Mouse (Mus musculus): ENCODE measurements around the gene Extl2. TPM values are rescaled to one million over a fixed set of nuclear protein-coding genes. Genes with fewer than 3 reads are reported as not detected.

Gene Extl2
- 1.7 TPM for polyA plus RNA-seq (2015; fragmentation: Illumina TruSeq; extraction: RNeasy Lipid Tissue Mini Kit (QIAGEN cat#74804); ENCODE audit: insufficient read depth, low read depth, low replicate concordance)

DNA sequence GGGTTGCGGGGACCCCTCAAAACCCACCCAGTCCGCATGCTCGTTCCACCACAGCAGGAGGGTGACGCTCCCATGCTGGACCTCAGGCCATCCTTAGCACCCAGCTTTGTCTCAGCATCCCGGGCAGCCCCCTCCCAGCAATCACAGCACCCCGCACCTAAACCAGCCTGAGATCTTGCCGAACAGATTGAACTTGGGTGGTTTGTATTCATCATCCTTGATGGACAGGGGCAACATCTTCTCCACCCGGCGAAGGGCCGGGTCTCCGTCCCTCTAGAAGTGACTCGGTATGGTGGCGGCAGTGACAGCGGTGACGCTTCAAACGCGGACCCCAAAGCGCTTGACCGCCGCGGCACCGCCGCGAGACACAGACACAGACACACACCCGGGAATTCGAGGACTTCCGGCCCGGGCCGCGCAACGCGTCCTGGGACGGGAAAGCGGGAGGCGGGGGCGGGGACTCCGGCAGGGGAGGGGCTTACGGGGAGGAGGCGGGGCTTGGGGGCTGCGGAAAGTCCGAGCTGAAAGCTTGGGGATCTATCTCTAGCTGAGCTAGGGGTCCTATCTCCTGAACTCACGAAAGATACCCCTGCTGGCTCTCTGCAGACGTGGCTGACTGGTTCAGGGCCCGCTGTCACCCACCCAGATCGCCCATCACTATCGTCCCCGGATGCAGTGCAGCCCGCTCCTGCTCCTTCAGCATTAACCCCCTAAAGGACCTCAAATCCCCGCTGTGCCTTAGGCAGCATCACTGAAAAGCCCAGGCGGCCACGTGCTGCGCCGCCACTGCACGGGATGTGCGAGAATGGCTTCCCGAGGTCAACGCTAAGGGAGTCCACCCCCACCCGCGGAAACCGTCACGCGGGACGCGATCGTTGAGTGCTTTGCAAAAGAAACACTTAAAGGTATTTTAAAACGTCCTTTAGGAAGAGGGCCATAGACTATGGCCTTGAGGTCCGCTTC lies at the start of gene Extl2, which contains the start of gene Slc30a7:
TSS of gene Extl2 (plus strand) at position 485 of the 963 bp plus-strand sequence.
TSS of gene Slc30a7 (minus strand) at position 429 of the 963 bp plus-strand sequence.

Other genes with a start within 250 kb of the Extl2 start
- 3.3 TPM for gene Dph5, start 119.6 kb upstream of the Extl2 start, polyA plus RNA-seq (2015; fragmentation: Illumina TruSeq; extraction: RNeasy Lipid Tissue Mini Kit (QIAGEN cat#74804); ENCODE audit: insufficient read depth, low read depth, low replicate concordance)
- 14.8 TPM for gene Slc30a7, start 56 bp upstream of the Extl2 start, polyA plus RNA-seq (2015; fragmentation: Illumina TruSeq; extraction: RNeasy Lipid Tissue Mini Kit (QIAGEN cat#74804); ENCODE audit: insufficient read depth, low read depth, low replicate concordance)
- 3.6 TPM for gene Vcam1, start 122.2 kb downstream of the Extl2 start, polyA plus RNA-seq (2015; fragmentation: Illumina TruSeq; extraction: RNeasy Lipid Tissue Mini Kit (QIAGEN cat#74804); ENCODE audit: insufficient read depth, low read depth, low replicate concordance)
- not detected for gene Gpr88, start 246.0 kb downstream of the Extl2 start, polyA plus RNA-seq (2015; fragmentation: Illumina TruSeq; extraction: RNeasy Lipid Tissue Mini Kit (QIAGEN cat#74804); ENCODE audit: insufficient read depth, low read depth, low replicate concordance)